Mouse (Mus musculus): ENCODE measurements around the gene Pkib. TPM values are rescaled to one million over a fixed set of nuclear protein-coding genes. Genes with fewer than 3 reads are reported as not detected.

The Pkib gene
- total and polyA plus RNA-seq, 2 experiments from 2014 or later: 4.2 to 11.3 TPM

DNA sequence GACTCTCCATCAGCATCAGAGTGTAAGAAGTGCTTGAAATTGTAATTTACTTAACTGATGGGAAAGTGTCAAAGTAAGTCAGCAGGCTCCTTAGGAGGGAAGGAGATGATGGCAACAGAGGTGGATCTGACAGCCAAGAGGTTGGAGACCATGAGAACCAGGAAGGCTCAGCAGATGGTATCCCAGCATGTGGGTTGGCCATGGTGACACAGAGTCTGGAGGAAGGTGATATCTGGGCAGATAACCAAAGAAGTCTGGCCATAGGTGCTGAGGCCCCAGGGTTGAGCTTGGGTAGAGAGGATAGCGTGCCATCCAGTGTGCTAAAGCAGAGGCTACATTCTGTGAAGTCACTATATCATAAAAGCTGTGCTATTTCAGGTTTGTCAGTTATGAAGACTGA, 32.0 kb downstream of the Pkib start:
- DNase-seq (ENCODE audit: low spot score) (peak; percentile 30), ATAC-seq (0 out of 2 replicates have a peak, but pooled peaks have one; percentile 32)
- no peaks in the 10 kb centered on the region for H3K36me3 ChIP-seq (ENCODE audit: insufficient read depth, low read length)
- no peak overlapping the region for H3K4me3 ChIP-seq (ENCODE audit: low read length)
- H3K9me3 ChIP-seq (ENCODE audit: low read length): no peaks in the 10 kb centered on the region
- H3K4me2 ChIP-seq (ENCODE audit: low read depth, low read length): no peak overlapping the region
- H3K27ac ChIP-seq: no peak overlapping the region
- H3K4me1 ChIP-seq (ENCODE audit: insufficient read depth, low read length): no peaks in the 10 kb centered on the region
- no peaks in the 10 kb centered on the region for H3K27me3 ChIP-seq (ENCODE audit: insufficient read depth, low read length)
- no peak for TF ChIP-seq CTCF (IDR thresholded peaks at IDR 0.05; ENCODE audit: low read depth)
- 82% methylated on average over 1 of the region's 1 CpGs for WGBS
- H3K9ac ChIP-seq (replicated peaks; ENCODE audit: low read length): no peak overlapping the region

DNA sequence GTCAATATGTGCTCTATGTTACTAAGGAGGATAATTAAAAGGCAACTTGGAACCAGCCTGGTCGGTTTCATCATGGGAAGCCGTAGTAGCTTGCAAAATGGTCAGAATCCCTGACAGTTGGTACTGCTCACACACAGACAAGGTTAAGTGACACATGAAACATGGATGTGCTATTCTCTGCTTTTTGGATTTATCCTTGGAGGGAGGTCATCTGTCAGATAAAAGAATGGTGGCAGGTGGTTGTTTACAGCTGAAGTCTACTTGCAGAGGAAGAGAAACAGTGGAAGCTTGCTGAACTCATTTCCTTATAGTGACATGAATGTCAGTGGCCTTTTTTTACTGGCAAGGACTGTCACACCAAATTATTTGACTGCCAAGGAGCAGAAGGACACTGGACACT, 32.5 kb downstream of the Pkib start:
- no peak for ATAC-seq
- H3K9me3 ChIP-seq (ENCODE audit: low read length): no peaks in the 10 kb centered on the region
- DNase-seq (ENCODE audit: low spot score): no peak
- H3K4me2 ChIP-seq (ENCODE audit: low read depth, low read length): no peak overlapping the region
- no peak for TF ChIP-seq CTCF (IDR thresholded peaks at IDR 0.05; ENCODE audit: low read depth)
- H3K9ac ChIP-seq (replicated peaks; ENCODE audit: low read length): no peak overlapping the region
- 87% methylated on average over 2 of the region's 2 CpGs for WGBS
- no peaks in the 10 kb centered on the region for H3K4me1 ChIP-seq (ENCODE audit: insufficient read depth, low read length)
- H3K4me3 ChIP-seq (ENCODE audit: low read length): no peak overlapping the region
- no peak overlapping the region for H3K27ac ChIP-seq
- no peaks in the 10 kb centered on the region for H3K36me3 ChIP-seq (ENCODE audit: insufficient read depth, low read length)
- no peaks in the 10 kb centered on the region for H3K27me3 ChIP-seq (ENCODE audit: insufficient read depth, low read length)

DNA sequence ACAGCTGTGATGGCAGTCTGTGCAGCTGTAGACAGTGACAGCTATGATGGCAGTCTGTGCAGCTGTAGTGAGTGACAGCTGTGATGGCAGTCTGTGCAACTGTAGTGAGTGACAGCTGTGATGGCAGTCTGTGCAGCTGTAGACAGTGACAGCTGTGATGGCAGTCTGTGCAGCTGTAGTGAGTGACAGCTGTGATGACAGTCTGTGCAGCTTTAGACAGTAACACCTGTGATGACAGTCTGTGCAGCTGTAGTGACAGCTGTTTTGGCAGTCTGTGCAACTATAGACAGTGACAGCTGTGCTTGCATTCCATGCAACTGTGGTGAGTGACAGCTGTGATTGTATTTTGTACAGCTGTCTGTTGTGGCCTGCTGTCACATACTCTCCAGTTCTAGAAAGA, 44.0 kb downstream of the Pkib start:
- Histone ChIP-seq H3K4me2 (ENCODE audit: low read depth, low read length) (no peak overlapping the region), H3K27ac (no peak overlapping the region), H3K27me3 (ENCODE audit: insufficient read depth, low read length) (no peaks in the 10 kb centered on the region), H3K9ac (replicated peaks; ENCODE audit: low read length) (no peak overlapping the region), H3K9me3 (ENCODE audit: low read length) (no peaks in the 10 kb centered on the region), H3K4me1 (ENCODE audit: insufficient read depth, low read length) (no peaks in the 10 kb centered on the region), H3K36me3 (ENCODE audit: insufficient read depth, low read length) (no peaks in the 10 kb centered on the region), H3K4me3 (ENCODE audit: low read length) (no peak overlapping the region)
- ATAC-seq: no peak
- no peak for DNase-seq (ENCODE audit: low spot score)
- no peak for TF ChIP-seq CTCF (IDR thresholded peaks at IDR 0.05; ENCODE audit: low read depth)

DNA sequence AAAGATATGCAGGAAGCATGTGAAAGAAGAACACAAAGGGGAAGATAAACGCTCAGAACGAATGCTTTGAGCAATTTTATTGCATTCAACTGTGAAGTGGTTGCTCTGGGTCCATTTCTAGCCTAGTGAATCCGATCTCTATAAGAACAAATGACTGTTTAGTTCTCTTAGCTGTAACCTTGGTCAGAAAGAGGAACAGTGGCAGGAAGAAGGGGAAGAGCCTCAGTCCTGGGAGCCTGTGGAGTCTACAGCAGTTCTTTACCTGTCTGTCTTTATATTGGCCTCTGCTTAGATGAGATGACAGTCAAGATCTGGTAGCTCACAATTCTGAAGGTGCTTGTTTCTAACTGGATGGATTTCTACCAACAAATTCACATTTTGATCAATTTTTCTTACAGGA, 56.2 kb downstream of the Pkib start:
- WGBS: 87% methylated on average over 3 of the region's 3 CpGs
- Histone ChIP-seq H3K36me3 (ENCODE audit: insufficient read depth, low read length) (no peaks in the 10 kb centered on the region), H3K27me3 (ENCODE audit: insufficient read depth, low read length) (no peaks in the 10 kb centered on the region), H3K4me1 (ENCODE audit: insufficient read depth, low read length) (no peaks in the 10 kb centered on the region), H3K4me2 (ENCODE audit: low read depth, low read length) (no peak overlapping the region), H3K27ac (no peak overlapping the region), H3K9me3 (ENCODE audit: low read length) (no peaks in the 10 kb centered on the region), H3K9ac (replicated peaks; ENCODE audit: low read length) (no peak overlapping the region), H3K4me3 (ENCODE audit: low read length) (no peak overlapping the region)
- DNase-seq (ENCODE audit: low spot score) (no peak), ATAC-seq (no peak)
- no peak for TF ChIP-seq CTCF (IDR thresholded peaks at IDR 0.05; ENCODE audit: low read depth)

DNA sequence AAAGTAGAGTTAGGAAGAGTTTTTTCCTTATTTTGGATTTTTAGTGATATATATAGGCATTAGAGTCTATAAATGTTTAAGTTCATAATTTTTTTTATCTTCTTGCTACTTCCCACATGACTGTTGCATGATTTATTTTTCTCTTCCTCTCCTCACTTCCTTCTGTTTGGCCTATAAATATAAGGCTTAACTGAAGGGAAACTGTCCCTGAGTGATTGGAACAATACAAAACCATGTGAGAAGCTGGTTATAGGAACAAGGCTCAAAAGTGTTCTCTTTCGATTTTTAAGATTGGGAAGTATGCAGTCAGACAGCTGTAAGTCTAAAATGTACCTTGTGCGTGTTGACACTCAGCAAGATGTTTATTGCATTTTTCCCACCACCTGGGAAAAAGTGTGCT, 58.4 kb downstream of the Pkib start:
- H3K9ac ChIP-seq (replicated peaks; ENCODE audit: low read length): no peak overlapping the region
- H3K4me2 ChIP-seq (ENCODE audit: low read depth, low read length): no peak overlapping the region
- DNase-seq (ENCODE audit: low spot score) (no peak), ATAC-seq (no peak)
- no peak for TF ChIP-seq CTCF (IDR thresholded peaks at IDR 0.05; ENCODE audit: low read depth)
- no peak overlapping the region for H3K4me3 ChIP-seq (ENCODE audit: low read length)
- no peaks in the 10 kb centered on the region for H3K9me3 ChIP-seq (ENCODE audit: low read length)
- H3K36me3 ChIP-seq (ENCODE audit: insufficient read depth, low read length): no peaks in the 10 kb centered on the region
- 74% methylated on average over 2 of the region's 2 CpGs for WGBS
- H3K4me1 ChIP-seq (ENCODE audit: insufficient read depth, low read length): no peaks in the 10 kb centered on the region
- no peaks in the 10 kb centered on the region for H3K27me3 ChIP-seq (ENCODE audit: insufficient read depth, low read length)
- H3K27ac ChIP-seq: no peak overlapping the region

DNA sequence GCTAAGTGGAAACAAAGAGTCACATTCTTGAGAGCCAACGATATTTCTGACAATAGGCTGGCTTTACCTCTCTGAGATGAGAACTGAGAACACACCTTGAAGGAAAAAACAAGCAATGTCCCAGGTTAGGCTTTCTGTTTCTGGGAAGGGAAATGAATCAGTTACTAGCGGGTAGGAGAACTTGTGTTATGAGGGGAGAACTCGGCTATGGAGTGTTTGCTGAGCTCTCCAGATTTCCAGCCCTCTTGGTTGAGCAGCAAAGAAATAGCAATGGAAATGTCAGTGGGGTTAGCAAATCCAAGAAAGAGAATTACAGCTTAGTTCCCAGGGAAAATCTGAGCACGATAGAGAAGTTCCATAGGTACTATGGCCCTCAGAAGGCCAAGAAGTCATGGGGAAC, 70.5 kb downstream of the Pkib start:
- Histone ChIP-seq H3K9ac (replicated peaks; ENCODE audit: low read length) (no peak overlapping the region), H3K27ac (no peak overlapping the region), H3K36me3 (ENCODE audit: insufficient read depth, low read length) (no peaks in the 10 kb centered on the region), H3K27me3 (ENCODE audit: insufficient read depth, low read length) (no peaks in the 10 kb centered on the region), H3K9me3 (ENCODE audit: low read length) (no peaks in the 10 kb centered on the region), H3K4me3 (ENCODE audit: low read length) (no peak overlapping the region), H3K4me2 (ENCODE audit: low read depth, low read length) (no peak overlapping the region), H3K4me1 (ENCODE audit: insufficient read depth, low read length) (no peaks in the 10 kb centered on the region)
- TF ChIP-seq CTCF (IDR thresholded peaks at IDR 0.05; ENCODE audit: low read depth): no peak
- ATAC-seq (no peak), DNase-seq (ENCODE audit: low spot score) (no peak)
- WGBS: 85% methylated on average over 4 of the region's 4 CpGs

DNA sequence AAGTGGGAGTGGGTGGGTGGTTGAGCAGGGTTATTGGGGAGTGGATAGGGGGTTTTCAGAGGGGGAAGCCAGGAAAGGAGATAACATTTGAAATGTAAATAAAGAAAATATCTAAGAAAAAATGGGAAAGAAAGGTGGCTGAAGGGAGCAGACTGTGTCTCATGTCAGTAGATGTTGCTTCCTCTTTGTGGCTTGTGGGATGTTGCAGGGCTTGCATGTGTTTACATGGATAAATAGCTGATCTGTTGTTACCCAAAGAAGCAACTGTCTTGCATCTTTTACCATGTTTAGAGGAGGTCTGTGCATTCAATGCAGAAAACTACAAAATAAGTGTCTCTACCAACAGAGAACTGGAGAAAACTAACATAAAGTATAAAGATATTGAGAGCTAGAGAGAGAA, 89.3 kb downstream of the Pkib start:
- H3K9me3 ChIP-seq (ENCODE audit: low read length): no peaks in the 10 kb centered on the region
- DNase-seq (ENCODE audit: low spot score) (no peak), ATAC-seq (no peak)
- no peaks in the 10 kb centered on the region for H3K36me3 ChIP-seq (ENCODE audit: insufficient read depth, low read length)
- no peaks in the 10 kb centered on the region for H3K27me3 ChIP-seq (ENCODE audit: insufficient read depth, low read length)
- H3K27ac ChIP-seq: no peak overlapping the region
- no peaks in the 10 kb centered on the region for H3K4me1 ChIP-seq (ENCODE audit: insufficient read depth, low read length)
- TF ChIP-seq CTCF (IDR thresholded peaks at IDR 0.05; ENCODE audit: low read depth): no peak
- no peak overlapping the region for H3K9ac ChIP-seq (replicated peaks; ENCODE audit: low read length)
- no peak overlapping the region for H3K4me2 ChIP-seq (ENCODE audit: low read depth, low read length)
- no peak overlapping the region for H3K4me3 ChIP-seq (ENCODE audit: low read length)
